Mouse (Mus musculus): ENCODE measurements around the gene Lrrc51. TPM values are rescaled to one million over a fixed set of nuclear protein-coding genes. Genes with fewer than 3 reads are reported as not detected.

Gene Lrrc51
- polyA plus RNA-seq, 1 experiment from 2014 or later = 8.8 TPM

GRCm38 (mm10) chr7:101905561-101906286 lies 28.0 kb downstream of the Lrrc51 start, which contains the start of gene Lamtor1:
TSS of gene Lamtor1 (plus strand) at chr7:101905904.
- ATAC-seq (ENCODE audit: insufficient number of reproducible peaks, low FRiP score, low TSS enrichment, low read depth) = peak; percentile 98
- Histone ChIP-seq H3K27ac (peak within 1 kb of the TSS; percentile 98), H3K4me1 (peaks cover 26% of the 10 kb centered on the region), H3K36me3 (peaks cover 26% of the 10 kb centered on the region), H3K27me3 (no peaks in the 10 kb centered on the region), H3K9ac (peak within 1 kb of the TSS; percentile 96), H3K4me3 (peak within 1 kb of the TSS; percentile 89), H3K9me3 (no peaks in the 10 kb centered on the region), H3K4me2 (peak within 1 kb of the TSS; percentile 64)
- WGBS = under 1% methylated on average over 61 of the region's 61 CpGs

DNA sequence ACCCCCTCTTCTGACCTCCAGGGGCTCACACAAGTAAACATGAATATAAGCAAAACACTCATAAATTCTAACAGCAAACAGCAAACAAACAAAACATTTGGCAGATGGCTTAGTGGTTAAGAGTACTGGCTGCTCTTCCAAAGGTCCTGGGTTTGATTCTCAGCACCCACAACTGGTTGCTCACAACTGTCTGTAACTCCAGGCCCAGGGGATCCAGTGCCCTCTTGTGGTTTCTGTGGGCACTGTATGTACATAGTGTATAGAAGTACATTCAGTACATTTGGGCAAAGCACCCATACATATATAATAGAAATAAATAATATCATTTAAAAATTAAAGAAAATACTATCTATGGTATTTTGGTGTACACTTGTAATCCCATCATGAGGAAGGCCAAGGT lies 30.8 kb downstream of the Lrrc51 start:
- H3K9ac ChIP-seq = no peak overlapping the region
- no peak overlapping the region for H3K27ac ChIP-seq
- H3K4me1 ChIP-seq = peaks cover 17% of the 10 kb centered on the region
- peaks cover 14% of the 10 kb centered on the region; the same call in 1 of the 2 replicates for H3K36me3 ChIP-seq
- no peaks in the 10 kb centered on the region for H3K9me3 ChIP-seq
- H3K4me2 ChIP-seq = no peak overlapping the region
- no peak for ATAC-seq (ENCODE audit: insufficient number of reproducible peaks, low FRiP score, low TSS enrichment, low read depth)
- H3K4me3 ChIP-seq = no peak overlapping the region
- no peaks in the 10 kb centered on the region for H3K27me3 ChIP-seq

DNA sequence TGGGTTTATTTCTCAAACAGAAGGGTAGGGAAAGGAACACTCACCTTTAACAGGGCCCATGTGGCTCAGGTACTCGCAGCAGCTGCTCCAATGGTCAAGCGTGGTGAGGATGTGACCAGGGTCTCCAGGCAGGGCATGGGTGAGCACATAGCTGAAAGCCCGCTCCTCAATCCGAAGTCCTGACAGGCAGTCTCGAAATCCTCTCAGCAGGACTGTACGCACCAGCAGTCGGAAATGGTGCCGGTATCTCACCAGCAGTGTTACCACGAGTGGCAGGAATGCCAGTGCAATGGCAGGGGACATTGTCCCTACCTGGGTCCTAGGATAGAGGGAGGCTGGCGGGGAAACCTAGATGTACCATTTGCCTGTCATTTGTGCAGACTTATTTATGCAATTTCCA lies 31.7 kb downstream of the Lrrc51 start:
- H3K9me3 ChIP-seq = no peaks in the 10 kb centered on the region
- H3K36me3 ChIP-seq = peaks cover 14% of the 10 kb centered on the region; the same call in 1 of the 2 replicates
- 94% methylated on average over 10 of the region's 10 CpGs for WGBS
- no peaks in the 10 kb centered on the region for H3K27me3 ChIP-seq
- peaks cover 15% of the 10 kb centered on the region for H3K4me1 ChIP-seq
- no peak overlapping the region for H3K4me2 ChIP-seq
- ATAC-seq (ENCODE audit: insufficient number of reproducible peaks, low FRiP score, low TSS enrichment, low read depth) = no peak
- no peak overlapping the region for H3K4me3 ChIP-seq
- no peak overlapping the region for H3K9ac ChIP-seq
- H3K27ac ChIP-seq = no peak overlapping the region

GRCm38 (mm10) chr7:101900331-101901097 lies 33.2 kb downstream of the Lrrc51 start:
- Histone ChIP-seq H3K4me3 (no peak overlapping the region), H3K27ac (no peak overlapping the region), H3K9ac (no peak overlapping the region), H3K4me2 (no peak overlapping the region), H3K27me3 (no peaks in the 10 kb centered on the region), H3K4me1 (peaks cover 10% of the 10 kb centered on the region; the same call in 1 of the 2 replicates), H3K9me3 (no peaks in the 10 kb centered on the region), H3K36me3 (peaks cover 14% of the 10 kb centered on the region; the same call in 1 of the 2 replicates)
- no peak for ATAC-seq (ENCODE audit: insufficient number of reproducible peaks, low FRiP score, low TSS enrichment, low read depth)
- WGBS = 88% methylated on average over 16 of the region's 16 CpGs

- Histone ChIP-seq H3K4me3 (peak overlapping the region; percentile 65), H3K4me1 (peaks cover 6% of the 10 kb centered on the region; the same call in 1 of the 2 replicates), H3K27ac (peak overlapping the region; percentile 96), H3K27me3 (no peaks in the 10 kb centered on the region), H3K36me3 (peaks cover 8% of the 10 kb centered on the region; the same call in 1 of the 2 replicates), H3K9me3 (no peaks in the 10 kb centered on the region), H3K4me2 (peak overlapping the region; percentile 49), H3K9ac (peak overlapping the region; percentile 31; the same call in 1 of the 2 replicates)
- under 1% methylated on average over 57 of the region's 57 CpGs for WGBS
- peak; percentile 99 for ATAC-seq (ENCODE audit: insufficient number of reproducible peaks, low FRiP score, low TSS enrichment, low read depth)
Observed at GRCm38 (mm10) chr7:101896104-101897066, 37.3 kb downstream of the Lrrc51 start.

DNA sequence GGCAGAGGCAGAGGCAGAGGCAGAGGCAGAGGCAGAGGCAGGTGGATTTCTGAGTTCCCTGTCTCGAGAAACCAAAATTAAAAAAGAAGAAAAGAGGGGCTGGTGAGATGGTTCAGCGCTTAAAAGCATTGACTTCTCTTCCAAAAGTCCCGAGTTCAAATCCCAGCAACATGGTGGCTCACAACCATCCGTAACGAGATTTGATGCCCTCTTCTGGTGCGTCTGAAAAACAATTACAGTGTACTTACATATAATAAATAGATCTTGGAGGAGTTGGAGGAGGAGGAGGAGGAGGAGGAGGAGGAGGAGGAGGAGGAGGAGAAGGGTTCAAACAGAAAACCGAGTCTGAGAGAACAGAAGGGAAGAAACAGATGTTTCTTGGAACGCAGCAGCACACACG lies 38.0 kb downstream of the Lrrc51 start:
- Histone ChIP-seq H3K4me1 (peaks cover 6% of the 10 kb centered on the region; the same call in 1 of the 2 replicates), H3K4me3 (peak overlapping the region; percentile 65), H3K4me2 (peak overlapping the region; percentile 36), H3K27ac (peak overlapping the region; percentile 96), H3K9me3 (no peaks in the 10 kb centered on the region), H3K36me3 (peaks cover 5% of the 10 kb centered on the region; the same call in 1 of the 2 replicates), H3K27me3 (no peaks in the 10 kb centered on the region), H3K9ac (no peak overlapping the region)
- no peak for ATAC-seq (ENCODE audit: insufficient number of reproducible peaks, low FRiP score, low TSS enrichment, low read depth)
- WGBS = 35% methylated on average over 9 of the region's 9 CpGs

- no peaks in the 10 kb centered on the region for H3K36me3 ChIP-seq
- no peak overlapping the region for H3K4me3 ChIP-seq
- ATAC-seq (ENCODE audit: insufficient number of reproducible peaks, low FRiP score, low TSS enrichment, low read depth) = no peak
- H3K9me3 ChIP-seq = no peaks in the 10 kb centered on the region
- H3K9ac ChIP-seq = no peak overlapping the region
- no peak overlapping the region for H3K27ac ChIP-seq
- H3K27me3 ChIP-seq = no peaks in the 10 kb centered on the region
- WGBS = 82% methylated on average over 4 of the region's 4 CpGs
- no peak overlapping the region for H3K4me2 ChIP-seq
- no peaks in the 10 kb centered on the region for H3K4me1 ChIP-seq
Observed at GRCm38 (mm10) chr7:101888460-101888859, 45.2 kb downstream of the Lrrc51 start.

DNA sequence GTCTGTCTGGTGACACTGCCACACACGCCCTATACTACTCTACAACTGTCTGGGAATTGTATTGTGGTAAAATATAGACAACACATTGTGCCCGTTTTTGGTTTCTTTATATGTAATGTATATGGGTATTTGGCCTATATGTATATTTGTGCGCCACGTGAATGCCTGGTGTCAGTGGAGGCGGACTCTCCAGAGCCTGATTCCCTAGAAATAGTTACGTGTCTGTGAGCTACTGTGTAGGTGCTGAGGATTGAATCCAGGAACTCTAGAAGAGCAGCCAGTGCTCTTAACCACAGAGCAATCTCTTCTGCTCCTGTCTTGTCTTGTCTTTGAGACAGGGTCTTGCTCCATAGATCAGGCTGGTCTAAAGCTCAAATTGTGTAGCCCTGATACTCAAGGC lies 47.4 kb downstream of the Lrrc51 start:
- Histone ChIP-seq H3K9ac (no peak overlapping the region), H3K4me1 (no peaks in the 10 kb centered on the region), H3K4me3 (no peak overlapping the region), H3K9me3 (no peaks in the 10 kb centered on the region), H3K4me2 (no peak overlapping the region), H3K27me3 (no peaks in the 10 kb centered on the region), H3K36me3 (no peaks in the 10 kb centered on the region), H3K27ac (no peak overlapping the region)
- 83% methylated on average over 6 of the region's 6 CpGs for WGBS
- ATAC-seq (ENCODE audit: insufficient number of reproducible peaks, low FRiP score, low TSS enrichment, low read depth) = no peak

DNA sequence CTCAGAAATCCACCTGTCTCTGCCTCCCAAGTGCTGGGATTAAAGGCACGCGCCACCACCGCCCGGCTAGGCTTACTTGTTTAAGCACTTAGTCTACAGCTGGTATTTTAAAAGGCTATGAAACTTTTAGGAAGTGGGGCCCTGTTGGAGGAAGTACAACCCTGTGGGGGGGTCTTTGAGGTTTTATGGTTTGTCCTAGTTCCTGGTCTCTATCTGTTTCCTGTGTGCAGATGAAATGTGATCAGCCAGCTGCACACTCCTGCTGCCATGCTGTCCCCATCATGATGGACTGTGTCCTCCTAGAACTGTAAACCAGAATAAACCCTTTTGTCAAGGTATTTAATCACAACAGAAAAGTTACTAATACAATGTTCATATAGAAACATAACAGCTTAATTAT lies 49.5 kb downstream of the Lrrc51 start:
- H3K4me2 ChIP-seq = no peak overlapping the region
- no peak overlapping the region for H3K27ac ChIP-seq
- 84% methylated on average over 4 of the region's 4 CpGs for WGBS
- H3K9ac ChIP-seq = no peak overlapping the region
- H3K4me3 ChIP-seq = no peak overlapping the region
- no peaks in the 10 kb centered on the region for H3K27me3 ChIP-seq
- no peaks in the 10 kb centered on the region for H3K36me3 ChIP-seq
- H3K4me1 ChIP-seq = no peaks in the 10 kb centered on the region
- no peak for ATAC-seq (ENCODE audit: insufficient number of reproducible peaks, low FRiP score, low TSS enrichment, low read depth)
- H3K9me3 ChIP-seq = no peaks in the 10 kb centered on the region

- H3K4me1 ChIP-seq = no peaks in the 10 kb centered on the region
- WGBS = 71% methylated on average over 9 of the region's 9 CpGs
Observed at GRCm38 (mm10) chr7:101882413-101883154, 51.1 kb downstream of the Lrrc51 start.

GRCm38 (mm10) chr7:101880855-101881254 lies 52.8 kb downstream of the Lrrc51 start:
- Histone ChIP-seq H3K9ac (no peak overlapping the region), H3K4me2 (no peak overlapping the region), H3K36me3 (no peaks in the 10 kb centered on the region), H3K4me3 (no peak overlapping the region), H3K27ac (no peak overlapping the region), H3K4me1 (no peaks in the 10 kb centered on the region), H3K27me3 (no peaks in the 10 kb centered on the region), H3K9me3 (no peaks in the 10 kb centered on the region)
- 74% methylated on average over 4 of the region's 4 CpGs for WGBS
- ATAC-seq (ENCODE audit: insufficient number of reproducible peaks, low FRiP score, low TSS enrichment, low read depth) = no peak

More at GRCm38 (mm10) chr7:101882413-101883154, 51.1 kb downstream of the Lrrc51 start:
- ATAC-seq (ENCODE audit: insufficient number of reproducible peaks, low FRiP score, low TSS enrichment, low read depth) = no peak
- no peak overlapping the region for H3K27ac ChIP-seq
- no peak overlapping the region for H3K9ac ChIP-seq
- no peaks in the 10 kb centered on the region for H3K9me3 ChIP-seq
- no peak overlapping the region for H3K4me3 ChIP-seq
- no peak overlapping the region for H3K4me2 ChIP-seq
- no peaks in the 10 kb centered on the region for H3K27me3 ChIP-seq
- no peaks in the 10 kb centered on the region for H3K36me3 ChIP-seq

Data from limb, embryonic 15.5 days (tissue).